Mouse (Mus musculus): Measurements from ENCODE around the gene Cd63.
A peak's percentile ranks its signal among the peaks of the same experiment; 100 is the strongest.

Cd63 gene

GRCm38 (mm10) chr10:128904812-128905211 lies 4.0 kb downstream of the Cd63 start:
- DNase-seq (ENCODE audit: low spot score), result no peak

GRCm38 (mm10) chr10:128908778-128909448 lies 8.1 kb downstream of the Cd63 start:
- DNase-seq (ENCODE audit: low spot score), result peak; percentile 73

GRCm38 (mm10) chr10:128909567-128910028 lies 8.8 kb downstream of the Cd63 start:
- peak; percentile 99 for DNase-seq (ENCODE audit: low spot score)

GRCm38 (mm10) chr10:128910066-128910841 lies 9.5 kb downstream of the Cd63 start:
- peak; percentile 78 for DNase-seq (ENCODE audit: low spot score)

GRCm38 (mm10) chr10:128911430-128911829 lies 10.6 kb downstream of the Cd63 start:
- no peak for DNase-seq (ENCODE audit: low spot score)

- no peak for DNase-seq (ENCODE audit: low spot score)
These were observed 11.5 kb downstream of the Cd63 start for GRCm38 (mm10) chr10:128912268-128912667.

- DNase-seq (ENCODE audit: low spot score), result no peak
These were observed 12.0 kb downstream of the Cd63 start for GRCm38 (mm10) chr10:128912791-128913190.

GRCm38 (mm10) chr10:128913219-128913618 lies 12.4 kb downstream of the Cd63 start:
- DNase-seq (ENCODE audit: low spot score), result peak; percentile 98

GRCm38 (mm10) chr10:128913696-128914095 lies 12.9 kb downstream of the Cd63 start:
- peak; percentile 52 for DNase-seq (ENCODE audit: low spot score)

- DNase-seq (ENCODE audit: low spot score), result no peak
These were observed 14.8 kb downstream of the Cd63 start for GRCm38 (mm10) chr10:128915550-128915949.

- no peak for DNase-seq (ENCODE audit: low spot score)
These were observed 15.9 kb downstream of the Cd63 start for GRCm38 (mm10) chr10:128916665-128917064.

- no peak for DNase-seq (ENCODE audit: low spot score)
These were observed 16.6 kb downstream of the Cd63 start for GRCm38 (mm10) chr10:128917400-128917799.

GRCm38 (mm10) chr10:128918246-128918645 lies 17.5 kb downstream of the Cd63 start:
- peak; percentile 90 for DNase-seq (ENCODE audit: low spot score)

GRCm38 (mm10) chr10:128919203-128919631 lies 18.4 kb downstream of the Cd63 start:
- DNase-seq (ENCODE audit: low spot score), result peak; percentile 49

- DNase-seq (ENCODE audit: low spot score), result no peak
These were observed 19.2 kb downstream of the Cd63 start for GRCm38 (mm10) chr10:128919966-128920365.

- DNase-seq (ENCODE audit: low spot score), result no peak
These were observed 20.0 kb downstream of the Cd63 start for GRCm38 (mm10) chr10:128920736-128921161.

GRCm38 (mm10) chr10:128921251-128921650 lies 20.5 kb downstream of the Cd63 start:
- DNase-seq (ENCODE audit: low spot score), result no peak

- DNase-seq (ENCODE audit: low spot score), result peak; percentile 94
These were observed 21.4 kb downstream of the Cd63 start for GRCm38 (mm10) chr10:128921883-128922821.

GRCm38 (mm10) chr10:128922822-128923012 lies 21.9 kb downstream of the Cd63 start, which contains the start of gene Rdh5:
Rdh5 (minus strand) TSS chr10:128922888.
- DNase-seq (ENCODE audit: low spot score), result no peak

- DNase-seq (ENCODE audit: low spot score), result peak; percentile 99
These were observed 22.4 kb downstream of the Cd63 start for GRCm38 (mm10) chr10:128923013-128923691.

- no peak for DNase-seq (ENCODE audit: low spot score)
These were observed 23.1 kb downstream of the Cd63 start, which contains the start of gene Bloc1s1 for GRCm38 (mm10) chr10:128923935-128924334. Bloc1s1 (minus strand) TSS chr10:128924035.

GRCm38 (mm10) chr10:128928356-128928755 lies 27.6 kb downstream of the Cd63 start:
- peak; percentile 84 for DNase-seq (ENCODE audit: low spot score)

Measured in MN1 (cell line).